Mouse (Mus musculus): Measurements from ENCODE around the gene Zfp566. TPM values are rescaled to one million over a fixed set of nuclear protein-coding genes. Genes with fewer than 3 reads are reported as not detected.

Zfp566 gene
- total RNA-seq, 2 experiments from 2014 or later, result 1.2 to 3.4 TPM

DNA sequence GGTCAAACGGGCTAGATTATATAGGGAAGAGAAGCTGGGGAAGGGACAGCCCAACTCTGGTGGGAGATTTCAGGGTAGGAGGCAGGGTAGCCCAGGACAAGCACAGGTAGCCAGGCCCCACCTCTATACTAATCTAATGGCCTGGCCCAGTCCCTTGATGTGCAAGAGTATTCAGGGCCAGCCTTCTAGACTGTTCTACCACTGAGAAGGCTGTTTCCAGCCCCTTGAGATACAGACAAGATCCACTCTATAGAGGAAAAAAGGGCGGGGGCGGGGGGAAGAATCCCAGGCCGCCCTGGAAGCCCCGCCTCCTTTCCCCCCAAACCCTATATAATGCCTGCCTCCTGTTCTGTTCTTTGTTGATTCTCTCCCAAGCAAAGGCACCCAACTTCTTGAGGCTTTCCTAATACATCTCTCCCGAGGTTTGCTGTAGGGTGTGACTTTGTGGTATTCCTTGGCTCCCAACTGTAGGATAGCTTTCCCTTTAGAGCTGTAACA lies 3.6 kb upstream of the Zfp566 start:
- Histone ChIP-seq H3K27ac (peak overlapping the region; percentile 99), H3K4me3 (peak overlapping the region; percentile 95)
- intact Hi-C loops (cut with DNase I), result loop anchor here (5.0 kb wide), 1 partner anchor 187 kb away; the partner anchor contains the start of genes Zfp27 and Zfp383
- no peak for TF ChIP-seq CTCF (IDR thresholded peaks at IDR 0.05)
- no peak for DNase-seq

GRCm38 (mm10) chr7:30092666-30093065 lies 2.3 kb upstream of the Zfp566 start:
- no peak overlapping the region for H3K4me3 ChIP-seq
- no peak for TF ChIP-seq CTCF (IDR thresholded peaks at IDR 0.05)
- intact Hi-C loops (cut with DNase I), result loop anchor here (5.0 kb wide), 1 partner anchor 185 kb away; the partner anchor contains the start of genes Zfp27 and Zfp383
- no peak for DNase-seq
- H3K27ac ChIP-seq, result no peak overlapping the region

GRCm38 (mm10) chr7:30090970-30091585 lies 751 bp upstream of the Zfp566 start:
- peak; percentile 56 for TF ChIP-seq CTCF (IDR thresholded peaks at IDR 0.05)
- H3K4me3 ChIP-seq, result peak overlapping the region; percentile 92
- H3K27ac ChIP-seq, result peak overlapping the region; percentile 91
- no peak for DNase-seq
- intact Hi-C loops (cut with DNase I), result loop anchor here (1.0 to 5.0 kb wide), 4 partner anchors 18 to 184 kb away; partner anchors contain the start of genes Zfp27, Zfp383, Zfp74 and Zfp82

DNA sequence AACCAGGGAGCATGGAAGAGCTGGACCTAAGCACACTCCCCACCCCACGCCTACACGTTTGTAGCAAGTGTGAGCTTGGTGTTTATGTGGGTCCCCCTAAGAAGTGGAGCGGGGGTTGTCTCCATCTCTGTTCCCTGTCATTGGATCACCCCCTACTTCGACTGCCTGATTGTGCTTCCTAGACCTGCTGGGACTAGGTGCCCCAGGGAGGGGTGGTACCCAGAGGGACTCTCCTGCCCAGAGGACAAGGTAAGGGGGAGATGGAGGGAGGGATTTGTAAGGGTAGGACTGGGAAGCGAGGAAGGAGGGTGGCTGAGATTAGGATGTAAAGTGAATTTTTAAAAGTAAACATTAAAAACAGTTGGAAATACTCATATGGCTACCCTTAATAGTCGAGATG lies 922 bp downstream of the Zfp566 start:
- TF ChIP-seq CTCF (IDR thresholded peaks at IDR 0.05), result no peak
- Histone ChIP-seq H3K27ac (peak overlapping the region; percentile 91), H3K4me3 (peak overlapping the region; percentile 92)
- no peak for DNase-seq
- intact Hi-C loops (cut with DNase I), result loop anchor here (5.0 kb wide), 2 partner anchors 37 to 62 kb away; partner anchors contain the start of gene Zfp14

DNA sequence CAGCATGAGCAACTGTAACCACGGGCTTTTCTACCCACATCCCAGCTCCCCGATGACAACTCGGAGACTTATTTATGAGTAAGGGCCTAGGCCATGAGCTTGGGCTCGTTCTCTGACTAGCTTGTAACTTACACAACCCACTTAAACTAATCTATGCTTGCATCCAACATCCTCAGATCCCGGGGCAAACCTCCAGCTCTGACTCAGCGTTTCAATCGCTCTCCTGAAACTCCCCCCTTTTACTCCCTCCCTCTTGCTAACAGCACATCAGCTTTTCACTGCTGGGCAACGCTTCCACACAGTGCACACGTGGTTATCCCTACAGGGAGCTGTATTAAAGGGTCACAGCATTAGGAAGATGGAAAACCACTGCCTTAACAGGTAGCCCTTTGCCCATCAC lies 3.8 kb downstream of the Zfp566 start:
- no peak overlapping the region for H3K4me3 ChIP-seq
- H3K27ac ChIP-seq, result no peak overlapping the region
- no peak for DNase-seq
- no peak for TF ChIP-seq CTCF (IDR thresholded peaks at IDR 0.05)
- intact Hi-C loops (cut with DNase I), result loop anchor here (5.0 kb wide), 2 partner anchors 34 to 59 kb away; partner anchors contain the start of gene Zfp14

DNA sequence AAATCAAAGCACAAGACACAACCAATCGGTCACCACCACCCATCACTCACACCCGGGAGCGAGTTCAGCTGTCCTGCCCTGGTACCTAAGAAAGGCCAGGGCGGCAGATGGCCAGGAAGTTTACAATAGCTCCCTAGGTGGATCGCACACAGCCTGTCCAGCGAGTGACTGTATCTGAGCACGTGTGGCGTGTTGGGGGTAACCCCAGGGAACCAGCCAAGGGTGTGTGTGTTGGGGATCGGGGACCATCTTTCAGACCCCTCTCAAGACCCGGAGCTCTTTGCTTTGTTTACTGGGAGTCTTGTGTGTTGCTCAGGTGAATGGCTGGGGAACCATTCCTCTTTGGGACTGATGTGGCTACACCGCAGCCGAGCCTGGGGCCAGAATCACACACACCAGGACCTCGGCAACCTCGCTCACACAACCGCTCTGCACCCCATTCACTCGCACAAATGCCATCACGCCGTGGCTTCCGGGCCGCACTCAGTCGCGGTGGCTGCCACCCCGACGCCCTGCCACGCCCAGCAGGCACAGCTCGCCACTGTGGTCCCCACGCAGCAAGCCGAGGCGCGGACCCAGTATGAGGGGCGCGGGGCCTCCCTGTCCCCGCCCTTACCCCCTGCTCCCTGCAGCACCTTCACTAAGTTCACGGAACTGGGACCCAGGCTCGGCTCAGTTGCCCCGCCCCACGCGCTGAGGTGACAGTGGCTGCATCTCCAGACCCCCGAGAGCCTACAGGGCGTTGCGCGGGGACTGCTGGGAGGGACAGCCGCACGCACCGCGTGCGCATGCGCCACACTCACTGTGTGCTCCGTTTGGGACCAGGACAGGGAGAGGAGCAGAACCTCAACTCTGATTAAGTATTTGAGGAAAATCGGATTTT lies 17.9 kb downstream of the Zfp566 start, which contains the start of gene Zfp82:
Gene Zfp82 (minus strand): TSS at position 755 of the 883 bp plus-strand sequence.
- peak; percentile 90 for DNase-seq
- intact Hi-C loops (cut with DNase I), result loop anchor here (2.0 kb wide), 1 partner anchor 18 kb away; the partner anchor contains the start of genes Gm26920 and Zfp566
- TF ChIP-seq CTCF (IDR thresholded peaks at IDR 0.05), result no peak
- Histone ChIP-seq H3K27ac (peak within 1 kb of the TSS; percentile 89), H3K4me3 (peak within 1 kb of the TSS; percentile 96)

- H3K4me3 ChIP-seq, result no peak overlapping the region
- no peak overlapping the region for H3K27ac ChIP-seq
- peak; percentile 30 for DNase-seq
- peak; percentile 47 for TF ChIP-seq CTCF (IDR thresholded peaks at IDR 0.05)
- intact Hi-C loops (cut with DNase I), result loop anchor here (10.0 kb wide), 1 partner anchor 50 kb away; no protein-coding TSS in a partner anchor
Measured at GRCm38 (mm10) chr7:30064622-30065021, 25.7 kb downstream of the Zfp566 start.

- Histone ChIP-seq H3K27ac (no peak overlapping the region), H3K4me3 (no peak overlapping the region)
- peak; percentile 48 for TF ChIP-seq CTCF (IDR thresholded peaks at IDR 0.05)
- intact Hi-C loops (cut with DNase I), result loop anchor here (10.0 kb wide), 1 partner anchor 48 kb away; no protein-coding TSS in a partner anchor
- DNase-seq, result no peak
Measured at GRCm38 (mm10) chr7:30062478-30062877, 27.8 kb downstream of the Zfp566 start.

DNA sequence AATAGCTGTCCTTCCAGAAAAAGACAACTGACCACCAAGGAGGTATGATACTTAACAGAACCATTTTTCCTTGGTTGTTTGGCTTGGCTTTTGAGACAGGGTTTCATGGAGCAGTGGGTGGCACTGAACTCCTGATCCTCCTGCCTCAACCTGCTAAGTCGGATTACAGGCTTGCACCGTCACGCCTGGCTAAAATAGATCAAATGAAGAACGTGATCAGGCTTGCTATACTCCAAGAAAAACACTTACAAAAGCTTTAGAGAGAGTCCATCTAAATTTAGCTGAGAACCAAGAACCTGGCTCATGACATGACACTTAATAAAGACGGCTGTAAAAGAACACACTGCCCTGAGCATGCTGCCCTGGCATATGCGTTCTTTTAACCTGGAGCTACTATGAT lies 30.0 kb downstream of the Zfp566 start:
- no peak for DNase-seq
- intact Hi-C loops (cut with DNase I), result loop anchor here (10.0 kb wide), 1 partner anchor 46 kb away; no protein-coding TSS in a partner anchor
- Histone ChIP-seq H3K4me3 (no peak overlapping the region), H3K27ac (peak overlapping the region; percentile 80)
- no peak for TF ChIP-seq CTCF (IDR thresholded peaks at IDR 0.05)

- TF ChIP-seq CTCF (IDR thresholded peaks at IDR 0.05), result no peak
- intact Hi-C loops (cut with DNase I), result loop anchor here (5.0 kb wide), 1 partner anchor 34 kb away; no protein-coding TSS in a partner anchor
- Histone ChIP-seq H3K4me3 (no peak overlapping the region), H3K27ac (peak overlapping the region; percentile 58)
- DNase-seq, result no peak
Measured at GRCm38 (mm10) chr7:30053591-30053990, 36.7 kb downstream of the Zfp566 start.

DNA sequence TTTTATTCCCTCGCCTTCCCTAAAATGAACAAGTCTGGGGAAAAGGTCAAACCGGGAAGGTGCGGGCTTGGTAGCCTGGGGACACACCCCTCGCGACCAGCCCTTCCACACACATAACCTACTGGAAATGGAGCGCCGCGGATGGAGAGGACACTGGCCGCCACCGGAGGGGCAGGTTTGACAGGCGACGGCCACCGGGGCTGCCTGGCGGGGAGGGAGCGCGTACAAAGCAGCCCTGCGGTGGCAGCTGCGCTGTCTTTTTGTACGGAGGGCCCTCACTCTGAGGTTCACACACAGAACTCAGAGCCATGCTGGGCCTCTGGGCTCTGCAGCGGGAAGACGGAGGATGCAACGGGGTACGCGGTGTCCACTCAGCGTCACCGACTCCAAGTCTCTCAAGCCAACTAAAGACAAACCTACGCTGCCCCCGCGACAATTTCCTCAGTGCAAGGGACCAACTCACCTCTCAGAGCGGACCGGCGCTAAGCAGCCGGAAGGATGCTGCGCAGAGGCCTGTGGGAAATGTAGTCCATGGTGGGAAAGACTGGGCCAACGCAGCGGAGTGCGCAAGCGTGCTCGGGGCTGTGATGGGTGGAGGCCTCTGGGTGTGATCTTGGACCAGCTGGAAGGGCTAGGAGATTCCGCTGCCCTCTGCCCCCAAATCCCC lies 39.3 kb downstream of the Zfp566 start, which contains the start of gene Zfp14:
Gene Zfp14 (minus strand): TSS at position 499 of the 667 bp plus-strand sequence.
- TF ChIP-seq CTCF (IDR thresholded peaks at IDR 0.05), result no peak
- intact Hi-C loops (cut with DNase I), result loop anchor here (5.0 kb wide), 1 partner anchor 36 kb away; no protein-coding TSS in a partner anchor
- Histone ChIP-seq H3K4me3 (peak within 1 kb of the TSS; percentile 90), H3K27ac (peak within 1 kb of the TSS; percentile 80)
- DNase-seq, result peak; percentile 93

GRCm38 (mm10) chr7:30048126-30048525 lies 42.2 kb downstream of the Zfp566 start:
- no peak for DNase-seq
- intact Hi-C loops (cut with DNase I), result no loop called here
- Histone ChIP-seq H3K4me3 (no peak overlapping the region), H3K27ac (no peak overlapping the region)
- no peak for TF ChIP-seq CTCF (IDR thresholded peaks at IDR 0.05)

All from gastrocnemius, adult 2 months (tissue).